9 mouse cellular contexts compared by ENCODE assay signal in the genomic region with DNA sequence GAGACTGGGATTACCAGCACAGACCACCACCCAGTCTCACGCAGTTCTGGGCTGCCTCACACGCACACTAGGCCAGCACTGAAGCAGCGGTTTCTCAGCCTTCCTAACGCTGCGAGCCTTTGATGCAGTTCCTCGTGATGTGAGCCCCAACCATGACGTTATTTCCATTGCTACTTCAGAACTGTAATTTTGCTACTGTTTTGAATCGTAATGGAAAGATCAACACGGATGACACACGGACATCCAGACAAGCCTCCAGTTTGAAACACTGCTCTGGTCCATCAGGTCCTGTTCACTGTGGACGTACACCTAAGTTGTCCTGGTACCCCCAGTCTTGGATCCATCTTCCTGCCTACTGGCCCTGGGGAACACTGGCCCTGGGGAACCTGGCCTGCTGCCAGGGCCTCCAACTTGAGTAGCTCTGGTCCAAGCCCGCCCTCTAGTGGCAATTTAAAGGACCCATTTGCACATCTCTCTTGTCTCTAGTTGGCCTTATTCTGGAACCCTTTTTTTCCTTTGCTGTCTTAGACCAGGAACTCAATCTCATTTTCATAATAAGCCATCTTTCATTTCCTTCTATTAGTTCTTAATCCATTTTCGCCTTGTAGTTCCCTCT. TPM values are rescaled to one million over a fixed set of nuclear protein-coding genes. Genes with fewer than 3 reads are reported as not detected.
DNase-seq lines count a peak whose midpoint lies in the region; ATAC-seq lines count a peak whose summit lies in the region.
"Had no signal": no experiment of that assay in that cellular context is flagged by ENCODE, and none has a peak within 500 bp of the region (broad histone marks: within the 10 kb centered on the region; RNA-seq: fewer than 3 reads in every experiment).

No protein-coding gene starts in this region.

- ATAC-seq in midbrain, embryonic 11.5 days (ENCODE audit: low FRiP score): peak; percentile 30; the same call in 1 of the 2 replicates
- no peak for ATAC-seq in midbrain, embryonic 15.5 days (replicated peaks)
- peak; percentile 68 for ATAC-seq in intestine, embryonic 15.5 days
- peak; percentile 57; the same call in 1 of the 2 replicates for ATAC-seq in monocyte, adult 5-6 weeks (replicated peaks; ENCODE audit: insufficient number of reproducible peaks, low FRiP score, low TSS enrichment, poor library complexity, severe bottlenecking)
- ATAC-seq in stomach, embryonic 14.5 days (ENCODE audit: insufficient number of reproducible peaks, insufficient read depth, low FRiP score, low read depth): 0 out of 2 replicates have a peak, but pooled peaks have one; percentile 46

- no peaks in the 10 kb centered on the region for H3K27me3 ChIP-seq in midbrain, embryonic 11.5 days (ENCODE audit: control insufficient read depth, insufficient read depth, low read length)
- H3K27me3 ChIP-seq in midbrain, embryonic 15.5 days (replicated peaks): no peaks in the 10 kb centered on the region
- no peaks in the 10 kb centered on the region for H3K27me3 ChIP-seq in intestine, embryonic 15.5 days (replicated peaks)
- no peaks in the 10 kb centered on the region for H3K27me3 ChIP-seq in stomach, embryonic 14.5 days (ENCODE audit: control insufficient read depth, insufficient read depth, low read length)
- H3K27me3 ChIP-seq: embryonic facial prominence, embryonic 13.5 days had no signal

- H3K9ac ChIP-seq in midbrain, embryonic 11.5 days (ENCODE audit: low read length): no peak overlapping the region
- H3K9ac ChIP-seq in midbrain, embryonic 15.5 days: no peak overlapping the region
- no peak overlapping the region for H3K9ac ChIP-seq in intestine, embryonic 15.5 days
- H3K9ac ChIP-seq in stomach, embryonic 14.5 days (replicated peaks; ENCODE audit: low read depth, low read length): no peak overlapping the region
- H3K9ac ChIP-seq: embryonic facial prominence, embryonic 13.5 days had no signal

- no peaks in the 10 kb centered on the region for H3K9me3 ChIP-seq in midbrain, embryonic 11.5 days (ENCODE audit: control insufficient read depth, low read length)
- no peaks in the 10 kb centered on the region for H3K9me3 ChIP-seq in midbrain, embryonic 15.5 days
- no peaks in the 10 kb centered on the region for H3K9me3 ChIP-seq in intestine, embryonic 15.5 days
- H3K9me3 ChIP-seq in stomach, embryonic 14.5 days (ENCODE audit: control insufficient read depth, low read depth, low read length): no peaks in the 10 kb centered on the region
- H3K9me3 ChIP-seq: embryonic facial prominence, embryonic 13.5 days had no signal

- intact Hi-C loops in left cerebral cortex, postnatal 25 days (cut with DNase I): loop anchor here (1.0 to 10.0 kb wide), 4 partner anchors 93 to 533 kb away; no protein-coding TSS in a partner anchor

- DNase-seq in midbrain, embryonic 11.5 days (ENCODE audit: low spot score, missing footprints): peak; percentile 94
- DNase-seq in cerebellum, adult 8-10 months: peak; percentile 62
- peak; percentile 46 to 88 for DNase-seq in frontal cortex, adult 2 months (ENCODE audit: extremely low spot score in 1 of 2, low spot score in 1 of 2)
- DNase-seq in left cerebral cortex, postnatal 25 days (ENCODE audit: low spot score in 2 of 2): peak; percentile 80 to 83

- no peaks in the 10 kb centered on the region for H3K4me1 ChIP-seq in midbrain, embryonic 11.5 days (ENCODE audit: control insufficient read depth, insufficient read depth, low read length)
- no peaks in the 10 kb centered on the region for H3K4me1 ChIP-seq in midbrain, embryonic 15.5 days
- no peaks in the 10 kb centered on the region for H3K4me1 ChIP-seq in intestine, embryonic 15.5 days (replicated peaks)
- H3K4me1 ChIP-seq in stomach, embryonic 14.5 days (ENCODE audit: control insufficient read depth, insufficient read depth, low read length): no peaks in the 10 kb centered on the region
- H3K4me1 ChIP-seq: embryonic facial prominence, embryonic 13.5 days had no signal

- no peak overlapping the region for H3K4me3 ChIP-seq in midbrain, embryonic 11.5 days (ENCODE audit: low read depth, low read length)
- H3K4me3 ChIP-seq in midbrain, embryonic 15.5 days: no peak overlapping the region
- H3K4me3 ChIP-seq in intestine, embryonic 15.5 days (replicated peaks): no peak overlapping the region
- no peak overlapping the region for H3K4me3 ChIP-seq in stomach, embryonic 14.5 days (ENCODE audit: low read depth, low read length)
- H3K4me3 ChIP-seq: embryonic facial prominence, embryonic 13.5 days had no signal

- H3K36me3 ChIP-seq in midbrain, embryonic 11.5 days (ENCODE audit: control insufficient read depth, insufficient read depth, low read length): peaks cover 4% of the 10 kb centered on the region; the same call in 1 of the 2 replicates
- H3K36me3 ChIP-seq in midbrain, embryonic 15.5 days (replicated peaks): peaks cover 4% of the 10 kb centered on the region; the same call in 1 of the 2 replicates
- H3K36me3 ChIP-seq in intestine, embryonic 15.5 days: peaks cover 4% of the 10 kb centered on the region; the same call in 1 of the 2 replicates
- H3K36me3 ChIP-seq in stomach, embryonic 14.5 days (ENCODE audit: control insufficient read depth, insufficient read depth, low read length): peaks cover 10% of the 10 kb centered on the region; the same call in 1 of the 2 replicates

- H3K4me2 ChIP-seq in midbrain, embryonic 11.5 days: no peak overlapping the region
- no peak overlapping the region for H3K4me2 ChIP-seq in midbrain, embryonic 15.5 days
- H3K4me2 ChIP-seq in intestine, embryonic 15.5 days (replicated peaks): no peak overlapping the region
- no peak overlapping the region for H3K4me2 ChIP-seq in stomach, embryonic 14.5 days (replicated peaks; ENCODE audit: low read depth, low read length)
- H3K4me2 ChIP-seq: embryonic facial prominence, embryonic 13.5 days had no signal

- WGBS in midbrain, embryonic 11.5 days: 68% methylated on average over 13 of the region's 13 CpGs
- 73% methylated on average over 13 of the region's 13 CpGs for whole genome bisulfite sequencing in midbrain, embryonic 15.5 days
- 63% methylated on average over 13 of the region's 13 CpGs for WGBS in intestine, embryonic 15.5 days
- WGBS in stomach, embryonic 14.5 days: 66% methylated on average over 13 of the region's 13 CpGs

- no peak overlapping the region for H3K27ac ChIP-seq in midbrain, embryonic 11.5 days (ENCODE audit: low read depth, low read length)
- no peak overlapping the region for H3K27ac ChIP-seq in midbrain, embryonic 15.5 days
- no peak overlapping the region for H3K27ac ChIP-seq in intestine, embryonic 15.5 days
- no peak overlapping the region for H3K27ac ChIP-seq in stomach, embryonic 14.5 days (ENCODE audit: low read length)
- H3K27ac ChIP-seq: embryonic facial prominence, embryonic 13.5 days had no signal

RNA-seq across cellular contexts. Expression of gene Snrpf, which starts 12.1 kb away (rescaled TPM):
- 145 and 150 TPM in 2 replicates for polyA plus RNA-seq in midbrain, embryonic 11.5 days (2014; fragmentation: Nextera tagmentation; extraction: Ambion mirVana)
- 59.1 and 60.3 TPM in 2 replicates for polyA plus RNA-seq in midbrain, embryonic 15.5 days (2015; fragmentation: Nextera tagmentation; extraction: Ambion mirVana)
- 49.8 and 56.4 TPM in 2 replicates for polyA plus RNA-seq in frontal cortex, adult 2 months (2012; rRNA removed)
- polyA plus RNA-seq in intestine, embryonic 15.5 days (2015; fragmentation: Nextera tagmentation; extraction: Ambion mirVana): 110 and 122 TPM in 2 replicates
- total RNA-seq in left cerebral cortex, postnatal 25 days (2021): 10 to 100 TPM; 12.2 to 13.5 TPM
- total RNA-seq in monocyte, adult 5-6 weeks (2017): 80.8 to 102 TPM (median 89.9 TPM) in 3 replicates
- polyA plus RNA-seq in stomach, embryonic 14.5 days (2014; fragmentation: Nextera tagmentation; extraction: Ambion mirVana): 131 and 146 TPM in 2 replicates

RNA-seq across cellular contexts. Expression of gene Ccdc38, which starts 36.9 kb away (rescaled TPM):
- polyA plus RNA-seq in midbrain, embryonic 11.5 days (2014; fragmentation: Nextera tagmentation; extraction: Ambion mirVana): 0.44 and 0.47 TPM in 2 replicates
- polyA plus RNA-seq in midbrain, embryonic 15.5 days (2015; fragmentation: Nextera tagmentation; extraction: Ambion mirVana): 0.30 and 0.33 TPM in 2 replicates
- polyA plus RNA-seq in frontal cortex, adult 2 months (2012; rRNA removed): 0.02 TPM in 2 replicates
- polyA plus RNA-seq in intestine, embryonic 15.5 days (2015; fragmentation: Nextera tagmentation; extraction: Ambion mirVana): 0.29 and 0.33 TPM in 2 replicates
- total RNA-seq in left cerebral cortex, postnatal 25 days (2021): not detected
- total RNA-seq in monocyte, adult 5-6 weeks (2017): not detected in 3 replicates
- polyA plus RNA-seq in stomach, embryonic 14.5 days (2014; fragmentation: Nextera tagmentation; extraction: Ambion mirVana): 0.80 and 2.6 TPM in 2 replicates

RNA-seq across cellular contexts. Expression of gene Amdhd1, which starts 37.5 kb away (rescaled TPM):
- 0.11 TPM in 1 of 2 replicates, not detected in the other for polyA plus RNA-seq in midbrain, embryonic 11.5 days (2014; fragmentation: Nextera tagmentation; extraction: Ambion mirVana)
- 0.06 and 0.11 TPM in 2 replicates for polyA plus RNA-seq in midbrain, embryonic 15.5 days (2015; fragmentation: Nextera tagmentation; extraction: Ambion mirVana)
- 0.16 and 0.42 TPM in 2 replicates for polyA plus RNA-seq in frontal cortex, adult 2 months (2012; rRNA removed)
- 0.85 and 1.2 TPM in 2 replicates for polyA plus RNA-seq in intestine, embryonic 15.5 days (2015; fragmentation: Nextera tagmentation; extraction: Ambion mirVana)
- under 1 TPM; 0.76 to 0.82 TPM for total RNA-seq in left cerebral cortex, postnatal 25 days (2021)
- 0.19 TPM in 1 of 3 replicates, not detected in the others for total RNA-seq in monocyte, adult 5-6 weeks (2017)
- polyA plus RNA-seq in stomach, embryonic 14.5 days (2014; fragmentation: Nextera tagmentation; extraction: Ambion mirVana): 0.77 and 0.94 TPM in 2 replicates
